Mouse (Mus musculus) stomach, postnatal 0 days (tissue): ENCODE measurements around the gene BC004004. TPM values are rescaled to one million over a fixed set of nuclear protein-coding genes. Genes with fewer than 3 reads are reported as not detected.
A peak's percentile ranks its signal among the peaks of the same experiment; 100 is the strongest.

Experiments
- ATAC-seq: fragments of 200-750 bp; cut with Nextera tagmentation; 2 replicates; pipeline ENCODE4 v1.8.0; 2017; ENCODE audit not compliant: low FRiP score, low TSS enrichment
- DNase-seq: peaks from one replicate; pipeline ENCODE4 v3.0.0-alpha.2; 2016; ENCODE audit warnings: low spot score
- H3K27ac ChIP-seq: fragments of 300-500 bp; sonication (generic); replicated peaks from 2 replicates; pipeline ENCODE4 v1.5.1; 2014; ENCODE audit warnings: mild to moderate bottlenecking, control low read depth
- H3K27me3 ChIP-seq: fragments of 300-500 bp; sonication (generic); 2 replicates; pipeline ENCODE4 v1.6.1; 2014; ENCODE audit warnings: low read length; ENCODE audit not compliant: control insufficient read depth, insufficient read depth
- H3K36me3 ChIP-seq: fragments of 300-500 bp; sonication (generic); 2 replicates; pipeline ENCODE4 v1.6.1; 2014; ENCODE audit warnings: low read length, mixed read lengths; ENCODE audit not compliant: control insufficient read depth, insufficient read depth
- H3K4me1 ChIP-seq: fragments of 300-500 bp; sonication (generic); replicated peaks from 2 replicates; pipeline ENCODE4 v1.6.1; 2014; ENCODE audit warnings: antibody characterized with exemption; ENCODE audit not compliant: control insufficient read depth, insufficient read depth
- H3K4me2 ChIP-seq: fragments of 300-500 bp; sonication (generic); replicated peaks from 2 replicates; pipeline ENCODE4 v1.6.1; 2014; ENCODE audit warnings: low read depth, mild to moderate bottlenecking, control low read depth, moderate library complexity
- H3K4me3 ChIP-seq: fragments of 300-500 bp; sonication (generic); 2 replicates; pipeline ENCODE4 v1.5.1; 2014; ENCODE audit warnings: low read depth, low read length, control low read depth
- H3K9ac ChIP-seq: fragments of 300-500 bp; sonication (generic); 2 replicates; pipeline ENCODE4 v1.6.1; 2014; ENCODE audit warnings: mild to moderate bottlenecking, low read length, control low read depth, mixed read lengths
- H3K9me3 ChIP-seq: fragments of 300-500 bp; sonication (generic); 2 replicates; pipeline ENCODE4 v1.6.1; 2016; ENCODE audit warnings: low read length; ENCODE audit not compliant: control insufficient read depth
- CTCF ChIP-seq: IDR thresholded peaks from 2 replicates; pipeline ENCODE4 v1.5.1; 2016; ENCODE audit warnings: antibody characterized with exemption, low read depth, mild to moderate bottlenecking, moderate library complexity
- EP300 ChIP-seq: optimal IDR thresholded peaks from 2 replicates; pipeline ENCODE3; 2016; ENCODE audit warnings: antibody characterized with exemption
- WGBS: fragments of 180-500 bp; shearing (Covaris S2); extraction: QIAGEN DNeasy Blood & Tissue Kit; methylation state at CpG from one replicate; pipeline ENCODE4 v1.1.7; 2014; 5-methylcytosine and 5-hydroxymethylcytosine counted together
- polyA plus RNA-seq: library from polyadenylated mRNA; unstranded; fragments of >200 nt; fragmentation: Nextera tagmentation; extraction: Ambion mirVana; gene quantifications from 2 replicates; pipeline ENCODE4 v1.2.1, GENCODE M21; 2015

Gene BC004004
- polyA plus RNA-seq, 1 experiment from 2014 or later = 97.2 TPM

GRCm38 (mm10) chr17:29325831-29326230, 57.2 kb downstream of the BC004004 start:
- TF ChIP-seq EP300 (no peak), CTCF (no peak)
- no peak overlapping the region for H3K9ac ChIP-seq
- no peaks in the 10 kb centered on the region for H3K9me3 ChIP-seq
- no peaks in the 10 kb centered on the region for H3K36me3 ChIP-seq
- 0 out of 2 replicates have a peak, but pooled peaks cover 2% of the 10 kb centered on the region for H3K4me1 ChIP-seq
- H3K27me3 ChIP-seq = no peaks in the 10 kb centered on the region
- ATAC-seq = no peak
- H3K4me3 ChIP-seq = no peak overlapping the region
- H3K4me2 ChIP-seq = no peak overlapping the region
- no peak for DNase-seq
- 87% methylated on average over 13 of the region's 13 CpGs for WGBS
- H3K27ac ChIP-seq = no peak overlapping the region

GRCm38 (mm10) chr17:29326531-29327529, 58.2 kb downstream of the BC004004 start:
- no peak for TF ChIP-seq EP300
- no peak for TF ChIP-seq CTCF
- DNase-seq (no peak), ATAC-seq (no peak)
- Histone ChIP-seq H3K27me3 (no peaks in the 10 kb centered on the region), H3K9me3 (no peaks in the 10 kb centered on the region), H3K9ac (no peak overlapping the region), H3K4me3 (peak overlapping the region; percentile 20), H3K36me3 (peaks cover 4% of the 10 kb centered on the region; the same call in 1 of the 2 replicates), H3K4me2 (peak overlapping the region; percentile 44), H3K4me1 (0 out of 2 replicates have a peak, but pooled peaks cover 2% of the 10 kb centered on the region), H3K27ac (no peak overlapping the region)
- WGBS = 30% methylated on average over 52 of the region's 52 CpGs

- Histone ChIP-seq H3K27me3 (no peaks in the 10 kb centered on the region), H3K4me2 (no peak overlapping the region), H3K36me3 (peaks cover 11% of the 10 kb centered on the region), H3K27ac (no peak overlapping the region), H3K4me3 (no peak overlapping the region), H3K4me1 (0 out of 2 replicates have a peak, but pooled peaks cover 2% of the 10 kb centered on the region), H3K9ac (no peak overlapping the region), H3K9me3 (no peaks in the 10 kb centered on the region)
- no peak for ATAC-seq
- 83% methylated on average over 9 of the region's 9 CpGs for WGBS
- TF ChIP-seq EP300 (no peak), CTCF (no peak)
- DNase-seq = no peak
Observed at GRCm38 (mm10) chr17:29327691-29328090, 59.1 kb downstream of the BC004004 start.

GRCm38 (mm10) chr17:29330221-29330620, 61.6 kb downstream of the BC004004 start:
- Histone ChIP-seq H3K9ac (no peak overlapping the region), H3K27ac (no peak overlapping the region), H3K9me3 (no peaks in the 10 kb centered on the region), H3K27me3 (no peaks in the 10 kb centered on the region), H3K36me3 (peaks cover 24% of the 10 kb centered on the region), H3K4me1 (0 out of 2 replicates have a peak, but pooled peaks cover 2% of the 10 kb centered on the region), H3K4me2 (no peak overlapping the region), H3K4me3 (no peak overlapping the region)
- no peak for DNase-seq
- 58% methylated on average over 3 of the region's 3 CpGs for WGBS
- TF ChIP-seq CTCF (no peak), EP300 (no peak)
- no peak for ATAC-seq

- 0 out of 2 replicates have a peak, but pooled peaks cover 2% of the 10 kb centered on the region for H3K4me1 ChIP-seq
- no peak overlapping the region for H3K4me3 ChIP-seq
- ATAC-seq (peak; percentile 38; the same call in 1 of the 2 replicates), DNase-seq (no peak)
- H3K27ac ChIP-seq = peak overlapping the region; percentile 65
- no peaks in the 10 kb centered on the region for H3K9me3 ChIP-seq
- H3K36me3 ChIP-seq = peaks cover 26% of the 10 kb centered on the region
- H3K27me3 ChIP-seq = no peaks in the 10 kb centered on the region
- no peak overlapping the region for H3K4me2 ChIP-seq
- TF ChIP-seq CTCF (peak; percentile 44), EP300 (no peak)
- WGBS = 21% methylated on average over 5 of the region's 5 CpGs
- H3K9ac ChIP-seq = no peak overlapping the region
Observed at GRCm38 (mm10) chr17:29330671-29331410, 62.3 kb downstream of the BC004004 start.
